Mouse (Mus musculus): ENCODE results near the gene C1d. TPM values are rescaled to one million over a fixed set of nuclear protein-coding genes. Genes with fewer than 3 reads are reported as not detected.

C1d gene
- polyA plus RNA-seq, 1 experiment from 2014 or later = 142 TPM

GRCm38 (mm10) chr11:17267176-17267575, 9.8 kb downstream of the C1d start:
- Histone ChIP-seq H3K4me1 (replicated peaks) (no peaks in the 10 kb centered on the region), H3K9ac (no peak overlapping the region), H3K9me3 (no peaks in the 10 kb centered on the region), H3K27me3 (no peaks in the 10 kb centered on the region), H3K27ac (replicated peaks) (no peak overlapping the region), H3K4me3 (no peak overlapping the region), H3K36me3 (peaks cover 17% of the 10 kb centered on the region), H3K4me2 (no peak overlapping the region)
- 95% methylated on average over 4 of the region's 4 CpGs for WGBS
- no peak for ATAC-seq (ENCODE audit: low FRiP score, low read depth)

DNA sequence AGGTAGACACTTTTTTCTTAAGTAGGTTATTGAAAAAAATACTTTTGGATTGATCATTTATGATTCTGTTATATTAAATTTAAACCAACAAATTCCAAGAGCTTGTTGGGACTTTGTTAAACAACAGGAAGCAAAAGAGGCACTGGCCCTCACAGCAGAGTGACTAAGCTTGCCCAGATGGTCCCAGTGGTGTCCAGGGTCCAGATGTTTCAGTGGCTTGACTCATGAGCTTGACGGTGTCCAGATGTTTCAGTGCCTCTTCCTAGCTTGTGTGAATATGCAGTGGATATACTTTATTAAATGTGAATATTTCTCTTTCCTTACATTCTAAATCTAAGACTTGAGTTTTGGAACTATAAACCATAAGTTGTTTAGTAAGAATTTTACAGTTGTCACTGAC, 11.4 kb downstream of the C1d start:
- Histone ChIP-seq H3K36me3 (peaks cover 16% of the 10 kb centered on the region), H3K9ac (no peak overlapping the region), H3K4me1 (replicated peaks) (no peaks in the 10 kb centered on the region), H3K27me3 (no peaks in the 10 kb centered on the region), H3K4me3 (no peak overlapping the region), H3K9me3 (no peaks in the 10 kb centered on the region), H3K27ac (replicated peaks) (no peak overlapping the region), H3K4me2 (no peak overlapping the region)
- no peak for ATAC-seq (ENCODE audit: low FRiP score, low read depth)
- WGBS = 88% methylated on average over 1 of the region's 1 CpGs

DNA sequence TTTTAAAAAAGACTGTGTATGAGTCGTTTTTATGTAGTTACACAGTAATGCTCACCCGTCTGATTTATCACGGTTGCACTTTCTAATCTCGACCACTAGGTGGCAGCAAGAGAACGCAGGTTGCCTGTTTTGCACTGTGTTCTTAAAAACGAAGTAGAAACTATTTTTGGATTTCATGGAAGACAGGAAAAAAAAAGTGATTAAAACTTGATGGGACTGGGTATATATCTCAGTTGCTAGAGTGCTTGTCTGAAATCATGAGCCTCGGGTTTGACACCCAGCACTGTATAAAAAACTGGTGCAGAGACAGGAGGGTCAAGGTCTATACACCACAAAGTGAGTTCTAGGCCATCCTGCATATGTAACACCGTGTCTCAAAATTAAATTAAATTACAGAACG, 22.6 kb downstream of the C1d start:
- Histone ChIP-seq H3K27me3 (no peaks in the 10 kb centered on the region), H3K9me3 (no peaks in the 10 kb centered on the region), H3K4me3 (no peak overlapping the region), H3K36me3 (no peaks in the 10 kb centered on the region), H3K27ac (replicated peaks) (no peak overlapping the region), H3K4me2 (no peak overlapping the region), H3K9ac (no peak overlapping the region), H3K4me1 (replicated peaks) (no peaks in the 10 kb centered on the region)
- peak; percentile 84 for ATAC-seq (ENCODE audit: low FRiP score, low read depth)
- 14% methylated on average over 9 of the region's 9 CpGs for WGBS

GRCm38 (mm10) chr11:17284055-17284454, 26.7 kb downstream of the C1d start:
- H3K36me3 ChIP-seq = no peaks in the 10 kb centered on the region
- no peaks in the 10 kb centered on the region for H3K4me1 ChIP-seq (replicated peaks)
- no peak overlapping the region for H3K4me3 ChIP-seq
- no peak overlapping the region for H3K27ac ChIP-seq (replicated peaks)
- no peaks in the 10 kb centered on the region for H3K9me3 ChIP-seq
- no peak overlapping the region for H3K9ac ChIP-seq
- H3K4me2 ChIP-seq = no peak overlapping the region
- 73% methylated on average over 10 of the region's 10 CpGs for WGBS
- no peak for ATAC-seq (ENCODE audit: low FRiP score, low read depth)
- H3K27me3 ChIP-seq = no peaks in the 10 kb centered on the region

DNA sequence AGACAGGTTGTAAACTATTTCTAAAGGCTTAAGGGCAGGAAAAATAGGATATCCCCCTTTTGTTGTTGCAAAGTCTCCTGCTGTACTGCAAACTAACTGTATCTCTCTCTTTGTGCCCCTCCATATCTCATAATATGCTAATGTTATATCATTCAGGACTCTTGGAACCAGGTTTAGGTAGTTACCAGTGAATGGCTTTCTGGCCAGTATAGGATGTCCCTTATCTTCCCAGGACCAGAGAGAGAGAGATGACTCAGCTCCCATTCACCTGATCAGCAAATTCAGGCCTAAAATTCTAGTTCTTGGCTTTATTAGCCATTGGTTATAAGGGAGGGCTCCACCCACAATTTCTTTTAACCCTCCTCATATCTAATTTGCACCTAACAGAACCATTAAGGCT, 31.5 kb downstream of the C1d start:
- H3K4me2 ChIP-seq = no peak overlapping the region

GRCm38 (mm10) chr11:17306007-17306891, 48.9 kb downstream of the C1d start:
- peak; percentile 98 for ATAC-seq (ENCODE audit: low FRiP score, low read depth)
- 52% methylated on average over 8 of the region's 8 CpGs for WGBS
- peak overlapping the region; percentile 40 for H3K27ac ChIP-seq (replicated peaks)

More for the DNA sequence above, 31.5 kb downstream of the C1d start:
- H3K27me3 ChIP-seq = no peaks in the 10 kb centered on the region
- no peak overlapping the region for H3K27ac ChIP-seq (replicated peaks)
- ATAC-seq (ENCODE audit: low FRiP score, low read depth) = no peak
- H3K9me3 ChIP-seq = no peaks in the 10 kb centered on the region
- no peak overlapping the region for H3K4me3 ChIP-seq
- no peaks in the 10 kb centered on the region for H3K4me1 ChIP-seq (replicated peaks)
- H3K9ac ChIP-seq = no peak overlapping the region
- no peaks in the 10 kb centered on the region for H3K36me3 ChIP-seq

GRCm38 (mm10) chr11:17307457-17307856, 50.1 kb downstream of the C1d start:
- Histone ChIP-seq H3K9ac (no peak overlapping the region), H3K4me3 (no peak overlapping the region), H3K27me3 (no peaks in the 10 kb centered on the region), H3K4me1 (replicated peaks) (no peaks in the 10 kb centered on the region), H3K36me3 (no peaks in the 10 kb centered on the region), H3K4me2 (no peak overlapping the region), H3K27ac (replicated peaks) (no peak overlapping the region), H3K9me3 (no peaks in the 10 kb centered on the region)
- no peak for ATAC-seq (ENCODE audit: low FRiP score, low read depth)

More at GRCm38 (mm10) chr11:17306007-17306891, 48.9 kb downstream of the C1d start:
- Histone ChIP-seq H3K4me1 (replicated peaks) (no peaks in the 10 kb centered on the region), H3K4me2 (no peak overlapping the region), H3K9me3 (no peaks in the 10 kb centered on the region), H3K4me3 (no peak overlapping the region), H3K36me3 (no peaks in the 10 kb centered on the region), H3K27me3 (no peaks in the 10 kb centered on the region), H3K9ac (no peak overlapping the region)

Other genes starting within 250 kb of the C1d start
- gene Cnrip1, start 206.0 kb upstream of the C1d start, polyA plus RNA-seq (2015; fragmentation: Nextera tagmentation; extraction: Ambion mirVana) = 141 and 154 TPM in 2 replicates
- gene Plek, start 205.2 kb upstream of the C1d start, polyA plus RNA-seq (2015; fragmentation: Nextera tagmentation; extraction: Ambion mirVana) = 3.4 and 3.8 TPM in 2 replicates
- gene Ppp3r1, start 98.3 kb upstream of the C1d start, polyA plus RNA-seq (2015; fragmentation: Nextera tagmentation; extraction: Ambion mirVana) = 219 TPM in 2 replicates
- gene Wdr92, start 75.5 kb upstream of the C1d start, polyA plus RNA-seq (2015; fragmentation: Nextera tagmentation; extraction: Ambion mirVana) = 19.3 and 20.8 TPM in 2 replicates
- gene Pno1, start 46.0 kb upstream of the C1d start, polyA plus RNA-seq (2015; fragmentation: Nextera tagmentation; extraction: Ambion mirVana) = 44.6 and 49.0 TPM in 2 replicates